Mouse (Mus musculus): ENCODE results near the gene 2700049A03Rik. TPM values are rescaled to one million over a fixed set of nuclear protein-coding genes. Genes with fewer than 3 reads are reported as not detected.
A peak's percentile ranks its signal among the peaks of the same experiment; 100 is the strongest.

Gene 2700049A03Rik
- total RNA-seq, 2 experiments from 2014 or later: 7.5 to 9.0 TPM

DNA sequence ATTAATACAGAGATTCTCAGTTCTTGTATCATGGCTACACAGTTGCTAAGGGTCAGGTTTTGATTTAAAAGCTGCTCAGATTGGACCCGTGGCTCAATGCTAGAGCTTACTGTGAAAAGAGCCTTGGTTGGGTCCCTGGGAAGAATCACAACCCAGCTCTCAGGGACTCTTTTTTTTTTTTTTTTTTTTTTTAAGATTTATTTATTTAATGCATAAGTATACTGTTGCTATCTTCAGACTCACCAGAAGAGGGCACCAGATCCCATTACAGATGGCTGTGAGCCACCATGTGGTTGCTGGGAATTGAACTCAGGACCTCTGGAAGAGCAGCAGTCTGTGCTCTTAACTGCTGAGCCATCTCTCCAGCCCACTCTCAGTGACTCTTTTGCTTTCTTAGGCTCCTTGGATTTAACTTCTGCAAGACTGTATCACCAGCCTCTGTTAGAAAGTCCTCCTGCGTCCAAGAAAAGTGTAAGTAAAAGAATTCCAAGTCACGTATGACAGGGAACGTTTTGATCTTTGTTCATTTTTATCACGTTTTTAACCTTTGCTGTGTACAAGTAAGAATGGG is 2.7 kb downstream of the 2700049A03Rik start:
- H3K27ac ChIP-seq: no peak overlapping the region
- H3K4me3 ChIP-seq: no peak overlapping the region
- TF ChIP-seq CTCF (conservative IDR thresholded peaks at IDR 0.05): peak; percentile 67
- no peak for DNase-seq (ENCODE audit: low spot score in 2 of 2)

DNA sequence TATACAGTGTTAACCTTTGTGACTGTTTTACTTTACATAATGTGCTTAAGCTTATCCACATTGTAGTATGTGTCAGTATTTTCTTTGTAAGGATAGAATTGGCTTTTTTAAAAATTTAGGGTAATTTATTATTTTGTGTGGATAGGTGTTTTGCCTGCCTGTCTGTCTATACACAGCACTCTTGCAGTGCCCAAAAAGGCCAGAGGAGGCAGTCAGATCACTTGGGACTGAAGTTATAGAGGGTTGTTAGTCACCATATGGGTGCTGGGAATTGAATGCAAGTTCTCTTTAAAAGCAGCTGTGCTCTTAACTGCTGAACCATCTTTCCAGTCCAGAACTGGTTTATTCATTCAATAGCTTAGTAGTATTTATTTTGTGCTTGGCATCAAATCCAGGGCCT is 4.5 kb downstream of the 2700049A03Rik start:
- H3K27ac ChIP-seq: no peak overlapping the region

DNA sequence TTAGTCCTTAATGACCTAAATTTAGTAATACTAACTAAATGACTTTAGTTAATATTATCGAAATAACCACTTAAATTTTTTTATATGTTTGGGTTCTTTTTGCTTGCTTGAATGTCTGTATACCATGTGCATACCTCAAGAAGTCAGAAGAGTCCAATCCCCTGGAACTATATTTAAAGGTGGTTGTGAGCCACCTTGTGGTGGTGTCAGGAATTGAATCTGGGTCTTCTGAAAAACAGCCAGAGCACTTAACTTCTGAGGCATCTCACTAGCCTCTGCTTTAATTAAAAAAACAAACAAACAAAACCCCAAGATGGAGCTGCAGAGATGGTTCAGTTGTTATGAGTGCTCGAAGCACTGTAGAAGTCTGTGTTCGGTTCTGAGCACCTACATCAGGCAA is 11.0 kb downstream of the 2700049A03Rik start:
- TF ChIP-seq CTCF (conservative IDR thresholded peaks at IDR 0.05): peak; percentile 90
- H3K27ac ChIP-seq: no peak overlapping the region
- no peak overlapping the region for H3K4me3 ChIP-seq
- DNase-seq (ENCODE audit: low spot score in 2 of 2): peak in 1 of 2 experiments; percentile 58

More for the DNA sequence above, 4.5 kb downstream of the 2700049A03Rik start:
- TF ChIP-seq CTCF (conservative IDR thresholded peaks at IDR 0.05): peak; percentile 45
- DNase-seq (ENCODE audit: low spot score in 2 of 2): no peak
- no peak overlapping the region for H3K4me3 ChIP-seq

DNA sequence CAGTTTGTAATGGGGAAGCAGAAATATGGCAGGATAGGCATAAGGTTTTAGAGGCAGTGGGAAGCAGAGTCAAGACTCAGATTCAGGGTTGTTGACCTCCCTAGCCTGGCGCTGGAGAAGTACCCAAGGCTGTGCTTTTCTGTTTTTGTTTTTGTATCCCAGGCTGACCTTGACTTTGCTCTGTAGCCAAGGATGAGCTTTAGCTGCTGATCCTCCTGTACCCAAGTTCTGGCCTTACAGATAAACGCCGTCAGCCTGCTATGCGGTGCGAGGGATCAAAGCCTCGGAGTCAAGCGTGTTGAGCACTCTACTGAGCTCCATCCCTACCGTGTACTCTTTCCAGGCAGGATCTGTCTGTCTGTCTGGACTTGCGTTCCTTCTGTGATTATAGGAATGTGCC is 12.2 kb downstream of the 2700049A03Rik start:
- TF ChIP-seq CTCF (conservative IDR thresholded peaks at IDR 0.05): no peak
- Histone ChIP-seq H3K27ac (no peak overlapping the region), H3K4me3 (no peak overlapping the region)
- no peak for DNase-seq (ENCODE audit: low spot score in 2 of 2)

DNA sequence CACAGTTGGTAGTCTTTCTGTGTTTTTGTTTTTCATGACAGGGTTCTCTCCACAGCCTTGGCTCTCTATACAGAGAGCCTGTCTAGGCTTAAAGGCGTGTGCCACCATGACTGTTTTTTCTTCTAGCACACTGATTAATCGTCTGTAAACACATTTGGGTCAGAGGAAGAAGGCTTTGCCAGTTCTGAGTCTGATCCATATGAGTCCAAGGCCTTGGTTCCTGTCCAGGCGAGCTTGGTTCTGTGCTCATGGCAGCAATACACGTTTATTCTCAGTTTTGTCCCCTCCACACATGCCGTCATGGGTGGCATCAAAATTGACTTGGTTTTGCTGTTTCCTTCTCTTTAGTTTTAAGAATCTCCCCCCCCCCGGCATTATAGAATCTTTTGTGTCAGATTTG is 12.8 kb downstream of the 2700049A03Rik start:
- no peak for DNase-seq (ENCODE audit: low spot score in 2 of 2)
- no peak overlapping the region for H3K4me3 ChIP-seq
- TF ChIP-seq CTCF (conservative IDR thresholded peaks at IDR 0.05): no peak
- no peak overlapping the region for H3K27ac ChIP-seq

DNA sequence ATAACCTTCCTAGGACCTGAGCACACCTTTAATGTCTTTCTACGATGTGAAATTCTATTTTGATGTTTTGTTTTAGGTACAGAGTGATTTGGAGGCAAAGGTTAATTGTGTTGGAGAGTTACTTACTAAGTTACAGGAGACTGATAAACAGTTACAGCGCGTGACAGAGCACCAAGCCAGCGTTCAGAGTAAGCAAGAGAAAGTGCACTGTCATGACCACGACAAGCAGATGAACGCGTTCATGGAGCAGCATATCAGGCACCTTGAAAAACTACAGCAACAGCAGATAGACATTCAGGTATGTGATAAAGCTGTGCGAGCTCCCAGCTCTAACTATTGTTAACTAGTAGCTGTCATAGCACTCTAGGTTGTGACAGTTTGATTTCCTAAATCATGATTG is 13.5 kb downstream of the 2700049A03Rik start:
- H3K27ac ChIP-seq: no peak overlapping the region
- H3K4me3 ChIP-seq: no peak overlapping the region
- DNase-seq (ENCODE audit: low spot score in 2 of 2): no peak
- no peak for TF ChIP-seq CTCF (conservative IDR thresholded peaks at IDR 0.05)

DNA sequence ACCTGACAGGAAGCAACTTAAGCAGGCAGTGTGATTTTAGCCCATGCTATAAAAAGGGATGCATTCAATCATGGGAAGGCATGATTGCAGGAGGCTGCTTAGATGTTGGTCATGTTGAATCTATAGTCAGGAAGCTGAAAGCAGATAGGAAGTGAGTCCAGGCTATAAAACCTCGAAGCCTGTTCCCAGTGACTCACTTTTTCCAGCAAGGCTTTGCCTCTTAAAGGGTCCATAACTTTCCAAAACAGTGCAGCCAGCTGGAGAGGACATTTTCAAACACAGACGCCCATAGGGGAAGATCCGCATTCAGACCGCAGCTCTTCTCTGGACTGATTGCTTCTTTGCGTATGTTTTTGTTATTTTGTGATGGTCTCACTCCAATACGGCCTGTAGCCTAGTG is 18.3 kb downstream of the 2700049A03Rik start:
- Histone ChIP-seq H3K27ac (no peak overlapping the region), H3K4me3 (no peak overlapping the region)
- DNase-seq (ENCODE audit: low spot score in 2 of 2): no peak
- TF ChIP-seq CTCF (conservative IDR thresholded peaks at IDR 0.05): no peak

DNA sequence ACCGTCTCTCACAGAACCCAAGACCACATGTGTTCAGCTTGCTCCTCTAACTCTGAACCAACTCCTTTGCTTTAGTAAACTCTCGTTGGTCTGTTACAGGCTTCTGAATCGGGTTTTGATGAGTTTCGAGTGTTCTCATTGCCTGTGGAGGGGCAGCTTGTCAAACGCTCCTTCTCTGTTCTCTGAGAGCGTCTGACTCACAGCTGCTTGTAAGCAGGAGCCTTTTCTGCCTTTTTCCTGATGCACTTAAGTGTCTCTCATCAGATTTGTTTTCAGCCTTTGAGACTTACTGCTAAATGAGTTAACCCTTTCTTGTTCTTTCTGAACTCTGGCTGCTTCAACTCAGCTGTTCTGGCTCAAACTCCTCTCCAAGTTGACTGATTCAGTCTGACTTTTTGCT is 21.3 kb downstream of the 2700049A03Rik start:
- TF ChIP-seq CTCF (conservative IDR thresholded peaks at IDR 0.05): no peak
- Histone ChIP-seq H3K4me3 (no peak overlapping the region), H3K27ac (no peak overlapping the region)
- DNase-seq (ENCODE audit: low spot score in 2 of 2): no peak

DNA sequence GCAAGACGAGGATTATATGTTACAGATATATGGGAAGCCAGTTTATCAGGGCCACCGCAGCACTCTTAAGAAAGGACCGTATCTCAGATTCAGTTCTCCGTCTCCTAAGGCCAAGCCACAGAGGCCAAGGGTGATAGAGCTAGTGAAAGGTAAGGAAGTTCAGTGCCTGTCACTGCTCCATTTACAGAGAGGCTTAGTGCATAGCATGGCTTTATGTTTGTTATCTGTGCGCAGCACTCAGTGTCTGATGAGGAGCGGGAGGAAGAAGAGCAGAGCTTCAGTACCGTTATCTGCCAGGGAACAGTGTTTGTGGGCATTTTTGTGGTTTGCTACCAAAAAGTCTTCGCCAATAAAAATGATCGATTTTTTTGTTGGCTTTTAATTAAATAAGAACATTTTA is 27.8 kb downstream of the 2700049A03Rik start:
- Histone ChIP-seq H3K4me3 (no peak overlapping the region), H3K27ac (no peak overlapping the region)
- DNase-seq (ENCODE audit: low spot score in 2 of 2): no peak
- TF ChIP-seq CTCF (conservative IDR thresholded peaks at IDR 0.05): no peak

DNA sequence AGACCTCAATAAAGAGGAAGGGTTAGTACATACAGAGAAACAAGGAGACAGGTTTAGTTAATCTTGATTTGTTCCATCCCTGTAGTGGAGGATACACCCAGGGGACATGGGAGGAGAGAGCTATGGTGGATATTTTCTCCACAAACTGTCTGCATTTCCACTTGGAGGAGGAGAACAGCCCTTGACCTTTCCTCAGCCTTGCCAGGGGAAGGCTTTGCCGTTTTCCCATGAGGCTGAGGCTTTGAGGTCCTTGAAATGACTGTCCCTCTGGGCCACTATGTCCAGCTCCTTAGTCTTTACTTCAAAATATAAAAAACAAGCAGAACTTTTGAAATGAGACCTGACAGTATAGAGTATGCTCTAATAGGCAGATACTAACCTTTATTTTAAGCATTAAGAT is 33.3 kb downstream of the 2700049A03Rik start:
- no peak overlapping the region for H3K27ac ChIP-seq
- no peak overlapping the region for H3K4me3 ChIP-seq
- no peak for DNase-seq (ENCODE audit: low spot score in 2 of 2)
- TF ChIP-seq CTCF (conservative IDR thresholded peaks at IDR 0.05): no peak

DNA sequence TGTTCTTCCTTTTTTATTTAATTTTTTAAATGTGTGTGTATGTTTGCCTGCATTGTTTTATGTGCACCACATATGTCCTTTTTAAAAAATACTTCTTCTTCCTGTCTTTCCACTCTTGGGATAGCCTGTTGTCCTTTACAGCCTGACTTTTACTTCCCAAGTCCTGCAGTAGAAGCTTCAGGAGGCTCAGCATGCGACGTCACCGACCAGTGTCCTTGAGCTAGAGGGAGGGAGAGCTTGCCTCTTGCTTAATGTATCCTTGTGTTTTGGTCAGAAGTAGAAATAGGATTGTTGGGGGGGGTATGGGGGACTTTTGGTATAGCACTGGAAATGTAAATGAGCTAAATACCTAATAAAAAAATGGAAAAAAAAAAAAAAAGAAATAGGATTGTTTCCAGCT is 47.1 kb downstream of the 2700049A03Rik start:
- Histone ChIP-seq H3K27ac (no peak overlapping the region), H3K4me3 (no peak overlapping the region)
- no peak for DNase-seq (ENCODE audit: low spot score in 2 of 2)
- TF ChIP-seq CTCF (conservative IDR thresholded peaks at IDR 0.05): no peak

DNA sequence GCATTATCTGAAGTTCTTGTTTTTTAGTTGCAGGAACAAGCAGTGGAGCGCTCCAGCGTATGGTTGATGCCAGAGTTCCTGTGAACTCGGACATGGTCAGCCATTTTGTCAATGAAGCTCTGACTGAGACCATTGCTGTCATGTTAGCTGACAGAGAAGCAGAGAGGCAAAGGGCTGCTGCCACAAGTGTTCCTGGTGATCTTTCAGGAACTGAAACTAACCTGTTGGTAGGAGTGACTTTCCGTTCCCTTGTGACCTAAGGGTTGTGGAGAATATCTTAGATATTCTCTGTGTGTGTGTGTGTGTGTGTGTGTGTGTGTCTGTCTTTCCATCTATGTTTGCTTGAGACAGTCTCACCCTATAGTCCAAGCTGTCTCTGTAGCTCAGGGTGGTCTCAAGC is 47.7 kb downstream of the 2700049A03Rik start:
- no peak for TF ChIP-seq CTCF (conservative IDR thresholded peaks at IDR 0.05)
- no peak for DNase-seq (ENCODE audit: low spot score in 2 of 2)
- Histone ChIP-seq H3K4me3 (no peak overlapping the region), H3K27ac (no peak overlapping the region)

DNA sequence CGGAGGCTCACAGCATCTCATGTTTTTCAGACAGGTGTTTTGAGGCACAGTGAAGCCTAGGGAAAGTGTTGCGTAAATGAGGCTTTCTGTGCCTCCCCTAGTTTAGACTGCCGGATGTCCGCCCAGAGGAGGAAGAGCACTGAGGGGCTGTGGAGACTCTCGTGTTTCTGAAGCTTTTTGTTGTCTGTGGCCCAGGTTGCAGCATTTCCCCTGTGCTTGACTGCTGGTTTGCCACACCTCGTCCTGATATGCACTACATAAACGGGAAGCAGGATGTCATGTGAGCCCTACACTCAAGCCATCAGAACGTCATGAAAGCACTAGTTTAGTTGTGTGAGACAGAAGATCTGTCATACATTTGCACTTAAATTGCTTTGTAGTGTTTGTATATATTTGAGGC is 56.1 kb downstream of the 2700049A03Rik start:
- TF ChIP-seq CTCF (conservative IDR thresholded peaks at IDR 0.05): no peak
- no peak for DNase-seq (ENCODE audit: low spot score in 2 of 2)
- H3K4me3 ChIP-seq: no peak overlapping the region
- no peak overlapping the region for H3K27ac ChIP-seq

DNA sequence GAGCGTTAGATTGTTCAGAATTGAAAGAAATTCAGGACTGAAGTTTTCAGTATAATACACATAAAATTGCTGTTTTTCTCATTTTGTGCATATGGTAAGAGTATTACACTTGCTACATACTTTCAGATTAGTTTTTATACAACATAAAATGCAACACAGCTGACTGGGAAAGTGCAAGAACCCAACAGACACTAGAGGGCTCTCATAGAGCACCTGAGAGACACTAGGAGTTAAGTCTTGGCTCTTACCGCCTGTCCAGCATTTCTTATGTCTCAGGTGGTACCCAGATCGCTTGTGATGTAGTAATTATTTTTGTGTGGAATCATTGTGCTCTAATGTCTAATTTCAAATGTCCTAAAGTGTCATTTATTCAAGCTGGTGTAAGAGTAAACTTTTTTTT is 61.0 kb downstream of the 2700049A03Rik start:
- TF ChIP-seq CTCF (conservative IDR thresholded peaks at IDR 0.05): peak; percentile 86
- DNase-seq (ENCODE audit: low spot score in 2 of 2): peak in 1 of 2 experiments; percentile 23
- Histone ChIP-seq H3K4me3 (no peak overlapping the region), H3K27ac (no peak overlapping the region)

DNA sequence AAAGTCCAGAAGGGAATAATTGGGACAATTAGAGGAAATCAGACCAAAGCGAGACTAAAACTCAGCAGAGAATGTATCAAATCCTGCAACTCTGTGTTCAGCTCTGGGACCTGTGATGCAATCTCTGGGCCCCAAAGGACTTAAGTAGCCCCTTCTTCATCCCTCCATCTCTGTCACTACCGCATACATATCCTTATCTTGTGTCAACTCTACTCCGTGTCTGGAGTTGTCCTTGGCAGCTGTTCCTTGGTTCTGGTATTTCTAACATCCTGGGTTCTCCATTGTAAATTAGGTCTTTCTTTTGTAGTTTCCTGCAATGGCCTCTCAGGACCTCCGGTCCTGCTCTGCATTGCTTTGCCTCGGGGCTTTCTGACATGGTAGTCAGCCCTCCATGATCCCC is 65.1 kb downstream of the 2700049A03Rik start:
- Histone ChIP-seq H3K27ac (no peak overlapping the region), H3K4me3 (no peak overlapping the region)
- DNase-seq (ENCODE audit: low spot score in 2 of 2): no peak
- no peak for TF ChIP-seq CTCF (conservative IDR thresholded peaks at IDR 0.05)
